Mouse (Mus musculus): Measurements from ENCODE around the gene Pate3.
"Not testable (repeated sequence)": the region's sequence is repeated elsewhere in the genome, so short reads cannot be mapped to it uniquely, and the experiment has no call there.

Pate3 gene

GRCm38 (mm10) chr9:35648102-35648501 is at the start of gene Pate3:
TSS of gene Pate3 (minus strand) at chr9:35648202.
- no peak for DNase-seq

- no peak for DNase-seq
Measured at GRCm38 (mm10) chr9:35691924-35692323, 43.9 kb upstream of the Pate3 start.

- DNase-seq = peak; percentile 24
Measured at GRCm38 (mm10) chr9:35687013-35687412, 39.0 kb upstream of the Pate3 start, which contains the start of gene Pate1. TSS of gene Pate1 (minus strand) at chr9:35687390.

- no peak for DNase-seq
Measured at GRCm38 (mm10) chr9:35673557-35673956, 25.6 kb upstream of the Pate3 start.

- no peak for DNase-seq
Measured at GRCm38 (mm10) chr9:35632981-35633380, 15.0 kb downstream of the Pate3 start.

- DNase-seq = not testable (repeated sequence)
Measured at GRCm38 (mm10) chr9:35616784-35617183, 31.2 kb downstream of the Pate3 start.

GRCm38 (mm10) chr9:35614005-35614404 is 34.0 kb downstream of the Pate3 start:
- DNase-seq = no peak

- DNase-seq = no peak
Measured at GRCm38 (mm10) chr9:35611841-35612240, 36.2 kb downstream of the Pate3 start, which contains the start of gene Pate4. TSS of gene Pate4 (minus strand) at chr9:35611941.

GRCm38 (mm10) chr9:35607647-35608405 is 40.2 kb downstream of the Pate3 start:
- DNase-seq = no peak
